Mouse (Mus musculus): ENCODE data around the gene Myh10.
A peak's percentile ranks its signal among the peaks of the same experiment; 100 is the strongest.
"Not testable (repeated sequence)": the region's sequence is repeated elsewhere in the genome, so short reads cannot be mapped to it uniquely, and the experiment has no call there.

The Myh10 gene

GRCm38 (mm10) chr11:68692693-68693446 lies 1.5 kb downstream of the Myh10 start:
- DNase-seq (ENCODE audit: low read depth) = peak; percentile 50

GRCm38 (mm10) chr11:68693447-68694040 lies 2.2 kb downstream of the Myh10 start:
- DNase-seq (ENCODE audit: low read depth) = peak; percentile 16

- DNase-seq (ENCODE audit: low read depth) = no peak
Measured at GRCm38 (mm10) chr11:68702370-68702769, 11.0 kb downstream of the Myh10 start.

- no peak for DNase-seq (ENCODE audit: low read depth)
Measured at GRCm38 (mm10) chr11:68703360-68703759, 12.0 kb downstream of the Myh10 start.

GRCm38 (mm10) chr11:68704258-68704657 lies 12.9 kb downstream of the Myh10 start:
- DNase-seq (ENCODE audit: low read depth) = no peak

GRCm38 (mm10) chr11:68704847-68705246 lies 13.5 kb downstream of the Myh10 start:
- DNase-seq (ENCODE audit: low read depth) = no peak

- DNase-seq (ENCODE audit: low read depth) = peak; percentile 21
Measured at GRCm38 (mm10) chr11:68706524-68707429, 15.4 kb downstream of the Myh10 start.

- no peak for DNase-seq (ENCODE audit: low read depth)
Measured at GRCm38 (mm10) chr11:68707881-68708582, 16.7 kb downstream of the Myh10 start.

- no peak for DNase-seq (ENCODE audit: low read depth)
Measured at GRCm38 (mm10) chr11:68716167-68716566, 24.8 kb downstream of the Myh10 start.

- DNase-seq (ENCODE audit: low read depth) = no peak
Measured at GRCm38 (mm10) chr11:68717171-68717840, 25.9 kb downstream of the Myh10 start.

GRCm38 (mm10) chr11:68719096-68719648 lies 27.8 kb downstream of the Myh10 start:
- peak; percentile 26 for DNase-seq (ENCODE audit: low read depth)

GRCm38 (mm10) chr11:68719774-68720173 lies 28.4 kb downstream of the Myh10 start:
- DNase-seq (ENCODE audit: low read depth) = peak; percentile 32

- peak; percentile 66 for DNase-seq (ENCODE audit: low read depth)
Measured at GRCm38 (mm10) chr11:68724117-68724516, 32.8 kb downstream of the Myh10 start.

- no peak for DNase-seq (ENCODE audit: low read depth)
Measured at GRCm38 (mm10) chr11:68728693-68729092, 37.3 kb downstream of the Myh10 start.

GRCm38 (mm10) chr11:68730792-68731191 lies 39.4 kb downstream of the Myh10 start:
- DNase-seq (ENCODE audit: low read depth) = no peak

GRCm38 (mm10) chr11:68732066-68732465 lies 40.7 kb downstream of the Myh10 start:
- DNase-seq (ENCODE audit: low read depth) = no peak

GRCm38 (mm10) chr11:68733401-68733800 lies 42.0 kb downstream of the Myh10 start:
- DNase-seq (ENCODE audit: low read depth) = not testable (repeated sequence)

- no peak for DNase-seq (ENCODE audit: low read depth)
Measured at GRCm38 (mm10) chr11:68739509-68739908, 48.1 kb downstream of the Myh10 start.

- DNase-seq (ENCODE audit: low read depth) = no peak
Measured at GRCm38 (mm10) chr11:68742658-68743057, 51.3 kb downstream of the Myh10 start.

GRCm38 (mm10) chr11:68744150-68744549 lies 52.8 kb downstream of the Myh10 start:
- no peak for DNase-seq (ENCODE audit: low read depth)

All from NIH3T3 (cell line).